Comparison of ENCODE assay signal across 8 mouse cellular contexts in the genomic region with DNA sequence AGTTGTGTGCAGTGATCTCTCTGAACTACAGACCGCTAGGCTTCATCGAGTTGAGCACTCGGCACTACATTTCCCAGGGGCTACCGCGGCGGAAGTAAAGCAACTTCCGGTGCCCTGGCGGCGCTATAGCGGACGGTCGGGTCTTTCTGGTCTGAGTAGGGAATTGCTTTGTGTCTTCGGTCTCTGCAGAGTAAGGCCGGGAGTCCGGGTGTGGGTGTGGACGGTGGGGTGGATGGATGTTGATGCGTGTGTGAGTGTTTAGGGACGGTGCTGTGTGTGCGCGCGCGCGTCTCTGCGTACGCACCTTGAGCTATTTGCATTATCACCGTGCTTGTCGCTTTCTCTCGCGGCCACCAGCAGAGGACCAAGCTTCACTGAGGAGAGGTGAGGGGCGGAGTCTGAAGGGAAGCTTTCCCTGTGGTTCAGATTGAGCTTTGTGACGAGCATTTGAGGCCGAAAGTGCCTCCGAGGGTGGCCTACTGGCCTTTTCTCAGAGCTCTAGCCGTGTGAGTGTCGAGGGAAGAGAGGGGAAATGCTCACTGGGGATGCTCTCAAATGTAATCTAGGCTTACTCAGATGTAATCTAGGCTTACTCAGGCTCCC. TPM values are rescaled to one million over a fixed set of nuclear protein-coding genes. Genes with fewer than 3 reads are reported as not detected.
A peak's percentile ranks its signal among the peaks of the same experiment; 100 is the strongest.
DNase-seq lines count a peak whose midpoint lies in the region; ATAC-seq lines count a peak whose summit lies in the region.

A gene (plus strand): TSS at position 109 of the 603 bp plus-strand sequence.

- intact Hi-C loops in heart, postnatal 14 days (cut with DNase I), result no loop called here

- H3K4me3 ChIP-seq in forebrain, embryonic 14.5 days (ENCODE audit: low read depth, low read length), result peak within 1 kb of the TSS; percentile 75
- H3K4me3 ChIP-seq in neural tube, embryonic 15.5 days (replicated peaks), result peak within 1 kb of the TSS; percentile 66

- H3K9ac ChIP-seq in forebrain, embryonic 14.5 days (ENCODE audit: low read length), result peak within 1 kb of the TSS; percentile 93
- peak within 1 kb of the TSS; percentile 91 for H3K9ac ChIP-seq in neural tube, embryonic 15.5 days (replicated peaks)

- no peaks in the 10 kb centered on the region for H3K9me3 ChIP-seq in forebrain, embryonic 14.5 days (replicated peaks; ENCODE audit: control insufficient read depth, low read length)
- H3K9me3 ChIP-seq in neural tube, embryonic 15.5 days (replicated peaks), result no peaks in the 10 kb centered on the region

- under 1% methylated on average over 35 of the region's 35 CpGs for WGBS in forebrain, embryonic 14.5 days
- WGBS in neural tube, embryonic 15.5 days, result under 1% methylated on average over 35 of the region's 35 CpGs

- H3K36me3 ChIP-seq in forebrain, embryonic 14.5 days (ENCODE audit: control insufficient read depth, insufficient read depth, low read length), result no peaks in the 10 kb centered on the region
- H3K36me3 ChIP-seq in neural tube, embryonic 15.5 days, result no peaks in the 10 kb centered on the region

- peak; percentile 95 for ATAC-seq in forebrain, embryonic 14.5 days
- ATAC-seq in neural tube, embryonic 15.5 days (ENCODE audit: low FRiP score), result peak; percentile 90

- peak within 1 kb of the TSS; percentile 99 for H3K27ac ChIP-seq in forebrain, embryonic 14.5 days (ENCODE audit: low read depth, low read length)
- H3K27ac ChIP-seq in neural tube, embryonic 15.5 days (replicated peaks), result peak within 1 kb of the TSS; percentile 94

- peak; percentile 95 for DNase-seq in ES-CJ7 (ENCODE audit: low read depth, low spot score)
- DNase-seq in cerebellum, adult 11 months, result peak; percentile 78
- peak; percentile 95 for DNase-seq in forebrain, embryonic 14.5 days (ENCODE audit: low spot score)
- DNase-seq in heart, postnatal 14 days, result peak; percentile 80 to 87
- DNase-seq in layer of hippocampus, adult 11-12 months (ENCODE audit: low spot score), result peak; percentile 88
- peak; percentile 84 for DNase-seq in lung, adult 18-20 months
- peak; percentile 83 for DNase-seq in testis, postnatal 14 days (ENCODE audit: low spot score)

- H3K4me2 ChIP-seq in forebrain, embryonic 14.5 days (ENCODE audit: low read length), result peak within 1 kb of the TSS; percentile 68
- peak within 1 kb of the TSS; percentile 71 for H3K4me2 ChIP-seq in neural tube, embryonic 15.5 days

- H3K27me3 ChIP-seq in forebrain, embryonic 14.5 days (replicated peaks; ENCODE audit: control insufficient read depth, insufficient read depth, low read length), result no peaks in the 10 kb centered on the region
- H3K27me3 ChIP-seq in neural tube, embryonic 15.5 days (replicated peaks), result no peaks in the 10 kb centered on the region

- peaks cover 33% of the 10 kb centered on the region for H3K4me1 ChIP-seq in forebrain, embryonic 14.5 days (ENCODE audit: control insufficient read depth, insufficient read depth, low read length)
- H3K4me1 ChIP-seq in neural tube, embryonic 15.5 days, result peaks cover 41% of the 10 kb centered on the region

RNA-seq across cellular contexts. Expression of the gene that starts here (rescaled TPM):
- polyA plus RNA-seq in forebrain, embryonic 14.5 days (2014; fragmentation: Nextera tagmentation; extraction: Ambion mirVana), result 96.6 and 101 TPM in 2 replicates
- total RNA-seq in heart, postnatal 14 days (2021), result 10 to 100 TPM in 1 of 2 experiments, 1 to 10 TPM in 1; 9.0 to 10.6 TPM
- polyA plus RNA-seq in neural tube, embryonic 15.5 days (2015; fragmentation: Nextera tagmentation; extraction: Ambion mirVana), result 81.5 and 89.4 TPM in 2 replicates

Comparison
In these comparisons a context has a peak if more than half of its experiments do, and no peak if none do; other contexts are left out.
1. Peak in every context shown above with its lines: DNase-seq, ATAC-seq, H3K4me3 ChIP-seq and H3K27ac ChIP-seq.